Mouse (Mus musculus): ENCODE measurements around the gene Ptpn14.

Gene Ptpn14

GRCm38 (mm10) chr1:189916422-189917125 is 188.5 kb downstream of the Ptpn14 start:
- no peak for DNase-seq

- DNase-seq: no peak
These were observed 189.0 kb downstream of the Ptpn14 start for GRCm38 (mm10) chr1:189917126-189917500.

- no peak for DNase-seq
These were observed 191.7 kb downstream of the Ptpn14 start for GRCm38 (mm10) chr1:189919756-189920155.

GRCm38 (mm10) chr1:189920701-189921567 is 192.9 kb downstream of the Ptpn14 start:
- DNase-seq: no peak

- DNase-seq: no peak
These were observed 193.4 kb downstream of the Ptpn14 start for GRCm38 (mm10) chr1:189921568-189921817.

GRCm38 (mm10) chr1:189921818-189922592 is 193.9 kb downstream of the Ptpn14 start, which contains the start of gene Smyd2:
Smyd2 (minus strand) TSS chr1:189922363.
- peak; percentile 64 to 72 for DNase-seq

- DNase-seq: peak; percentile 64 to 82
These were observed 194.7 kb downstream of the Ptpn14 start for GRCm38 (mm10) chr1:189922721-189923120.

- DNase-seq: no peak
These were observed 195.1 kb downstream of the Ptpn14 start for GRCm38 (mm10) chr1:189923157-189923556.

GRCm38 (mm10) chr1:189923871-189924568 is 196.0 kb downstream of the Ptpn14 start:
- no peak for DNase-seq

- DNase-seq: no peak
These were observed 198.2 kb downstream of the Ptpn14 start for GRCm38 (mm10) chr1:189926279-189926678.
